In the genomic region with DNA sequence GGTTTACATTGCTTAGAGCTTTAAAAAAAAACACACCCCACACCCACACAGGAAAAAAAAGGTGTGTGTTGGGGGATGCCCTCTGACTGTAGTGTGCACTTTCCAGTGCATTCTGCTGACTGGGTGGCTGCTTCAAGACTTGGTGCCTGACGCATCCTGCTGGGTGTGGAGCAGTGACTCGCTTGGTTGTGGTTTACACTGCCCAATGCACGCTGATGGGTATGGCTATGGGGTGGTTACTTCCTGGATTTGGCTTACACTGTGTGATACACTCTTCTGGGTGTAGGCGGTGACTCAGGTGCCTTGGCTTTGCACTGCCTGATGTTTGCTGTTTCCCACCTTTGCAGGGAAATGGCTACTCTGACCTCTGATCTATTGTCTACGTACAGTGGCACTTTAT, we compare ENCODE assay signal across 18 mouse cellular contexts. TPM values are rescaled to one million over a fixed set of nuclear protein-coding genes. Genes with fewer than 3 reads are reported as not detected.
A peak's percentile ranks its signal among the peaks of the same experiment; 100 is the strongest.
DNase-seq lines count a peak whose midpoint lies in the region; ATAC-seq and TF ChIP-seq lines count a peak whose summit lies in the region.
"Had no signal": no experiment of that assay in that cellular context is flagged by ENCODE, and none has a peak within 500 bp of the region (broad histone marks: within the 10 kb centered on the region; RNA-seq: fewer than 3 reads in every experiment).

No protein-coding gene starts in this region.

- TF ChIP-seq POLR2A in MEL (IDR thresholded peaks at IDR 0.05; ENCODE audit: control insufficient read depth in 1 of 2, insufficient read depth in 1 of 2, low read depth in 1 of 2, low read length in 2 of 2, poor library complexity in 1 of 2) = no peak

- H3K79me2 ChIP-seq in MEL (ENCODE audit: control insufficient read depth, insufficient read depth, low read length, poor library complexity) = no peaks in the 10 kb centered on the region

- no peak overlapping the region for H3K4me3 ChIP-seq in MEL (ENCODE audit: control insufficient read depth in 1 of 2, insufficient read depth in 1 of 2, low read depth in 2 of 2, low read length in 2 of 2)
- H3K4me3 ChIP-seq in stomach, embryonic 14.5 days (ENCODE audit: low read depth, low read length) = no peak overlapping the region
- H3K4me3 ChIP-seq: forebrain, embryonic 13.5 days; heart, embryonic 12.5 days; limb, embryonic 12.5 days had no signal

- TF ChIP-seq EP300 in MEL (IDR thresholded peaks at IDR 0.05; ENCODE audit: low read depth in 1 of 2, low read length in 2 of 2) = no peak

- WGBS in stomach, embryonic 14.5 days = 84% methylated on average over 5 of the region's 5 CpGs

- peaks cover 6 to 7% of the 10 kb centered on the region in 2 experiments for H3K4me1 ChIP-seq in MEL (ENCODE audit: control insufficient read depth in 1 of 2, insufficient read depth in 2 of 2, low read length in 2 of 2)
- no peaks in the 10 kb centered on the region for H3K4me1 ChIP-seq in stomach, embryonic 14.5 days (ENCODE audit: control insufficient read depth, insufficient read depth, low read length)
- H3K4me1 ChIP-seq: forebrain, embryonic 13.5 days; heart, embryonic 12.5 days; limb, embryonic 12.5 days had no signal

- peak; percentile 99 for ATAC-seq in inflammation-experienced regulatory T-cells, adult 6 months
- ATAC-seq in stomach, embryonic 14.5 days (ENCODE audit: insufficient number of reproducible peaks, insufficient read depth, low FRiP score, low read depth) = peak; percentile 42; the same call in 1 of the 2 replicates
- ATAC-seq: forebrain, embryonic 13.5 days had no signal

- DNase-seq in spleen, postnatal 36 days (ENCODE audit: low spot score in 2 of 2) = peak; percentile 6 to 14
- DNase-seq in spleen, adult 18-20 months = no peak
- peak; percentile 67 for DNase-seq in MEL (ENCODE audit: low read depth, low spot score)
- DNase-seq in adrenal gland, adult 2 months = no peak
- no peak for DNase-seq in urinary bladder, postnatal 14 days (ENCODE audit: low spot score)
- no peak for DNase-seq in ovary, adult 18-20 months (ENCODE audit: low spot score)
- DNase-seq: cerebellum, adult 11 months; heart, postnatal 4 days; kidney, adult 11 months; kidney, postnatal 4 days; layer of hippocampus, postnatal 36 days; lung, embryonic 14.5 days had no signal

- no peak overlapping the region for H3K4me2 ChIP-seq in stomach, embryonic 14.5 days (replicated peaks; ENCODE audit: low read depth, low read length)
- H3K4me2 ChIP-seq: forebrain, embryonic 13.5 days; heart, embryonic 12.5 days; limb, embryonic 12.5 days; lung, embryonic 14.5 days had no signal

- TF ChIP-seq CTCF in MEL (IDR thresholded peaks at IDR 0.05 in 2 of 3, conservative IDR thresholded peaks at IDR 0.05 in 1 of 3; ENCODE audit: control insufficient read depth in 1 of 3, insufficient read depth in 1 of 3, low read depth in 2 of 3, low read length in 3 of 3, poor library complexity in 1 of 3, severe bottlenecking in 1 of 3) = no peak

- peaks cover 7 to 10% of the 10 kb centered on the region in 2 experiments for H3K36me3 ChIP-seq in MEL (ENCODE audit: control insufficient read depth in 1 of 2, insufficient read depth in 2 of 2, low read length in 2 of 2)
- peaks cover 3% of the 10 kb centered on the region; the same call in 1 of the 2 replicates for H3K36me3 ChIP-seq in stomach, embryonic 14.5 days (ENCODE audit: control insufficient read depth, insufficient read depth, low read length)

- no peak overlapping the region for H3K9ac ChIP-seq in MEL (ENCODE audit: control insufficient read depth, low read depth, low read length, poor library complexity, severe bottlenecking)
- H3K9ac ChIP-seq in stomach, embryonic 14.5 days (replicated peaks; ENCODE audit: low read depth, low read length) = no peak overlapping the region
- H3K9ac ChIP-seq: forebrain, embryonic 13.5 days; heart, embryonic 12.5 days; limb, embryonic 12.5 days; lung, embryonic 14.5 days had no signal

- no peak for TF ChIP-seq RAD21 in MEL (IDR thresholded peaks at IDR 0.05; ENCODE audit: low read depth, low read length)

- no peaks in the 10 kb centered on the region for H3K27me3 ChIP-seq in MEL (ENCODE audit: control insufficient read depth in 1 of 2, insufficient read depth in 2 of 2, low read length in 2 of 2)
- H3K27me3 ChIP-seq in stomach, embryonic 14.5 days (ENCODE audit: control insufficient read depth, insufficient read depth, low read length) = no peaks in the 10 kb centered on the region
- H3K27me3 ChIP-seq: forebrain, embryonic 13.5 days; heart, embryonic 12.5 days; limb, embryonic 12.5 days had no signal

- H3K27ac ChIP-seq in MEL (ENCODE audit: control insufficient read depth, low read depth, low read length) = no peak overlapping the region
- no peak overlapping the region for H3K27ac ChIP-seq in stomach, embryonic 14.5 days (ENCODE audit: low read length)
- H3K27ac ChIP-seq: forebrain, embryonic 13.5 days; limb, embryonic 12.5 days had no signal

- H3K9me3 ChIP-seq in MEL (replicated peaks; ENCODE audit: insufficient read depth, low read length) = no peaks in the 10 kb centered on the region
- no peaks in the 10 kb centered on the region for H3K9me3 ChIP-seq in stomach, embryonic 14.5 days (ENCODE audit: control insufficient read depth, low read depth, low read length)
- H3K9me3 ChIP-seq: forebrain, embryonic 13.5 days; heart, embryonic 12.5 days; limb, embryonic 12.5 days had no signal

TF ChIP-seq in MEL, 35 proteins besides CTCF, POLR2A, EP300 and RAD21:
- TF ChIP-seq POLR2AphosphoS5 (IDR thresholded peaks at IDR 0.05; ENCODE audit: borderline replicate concordance, low read depth, low read length) (peak; percentile 46; the same call in 1 of the 2 replicates), ETS1 (IDR thresholded peaks at IDR 0.05; ENCODE audit: low read depth, low read length) (no peak), TAL1 (IDR thresholded peaks at IDR 0.05; ENCODE audit: low read length) (no peak)

RNA-seq across cellular contexts. Expression of gene Ptprn2, which starts 18.5 kb away (rescaled TPM):
- total RNA-seq in MEL (2012; rRNA removed) = not detected in 2 replicates
- not detected for polyA plus RNA-seq in MEL (2012; ENCODE audit: insufficient read depth in 1 of 2, insufficient read length in 2 of 2, low read depth in 1 of 2, low replicate concordance in 2 of 2, missing spikeins in 1 of 2)
- polyA plus RNA-seq in inflammation-experienced regulatory T-cells, adult 6 months (2017; shearing (Covaris generic)) = under 1 TPM in 1 of 3 experiments, not detected in 2; 0.14 TPM
- 2.2 and 3.3 TPM in 2 replicates for polyA plus RNA-seq in stomach, embryonic 14.5 days (2014; fragmentation: Nextera tagmentation; extraction: Ambion mirVana)
- total RNA-seq in adrenal gland, adult 2 months (2021) = 10 to 100 TPM; 17.4 to 25.4 TPM
- polyA plus RNA-seq in adrenal gland, adult 2 months (2012; rRNA removed) = 18.7 and 22.3 TPM in 2 replicates
- total RNA-seq: gastrocnemius, adult 18-20 months had no signal

Comparison
In these comparisons a context has a peak if more than half of its experiments do, and no peak if none do; other contexts are left out.
1. DNase-seq: peak in spleen, postnatal 36 days (2 of 2) and MEL (single experiment); none in spleen, adult 18-20 months (0 of 2), adrenal gland, adult 2 months (single experiment), urinary bladder, postnatal 14 days (single experiment) and ovary, adult 18-20 months (single experiment).